Mouse (Mus musculus): ENCODE measurements around the gene Srcap.

Gene Srcap

GRCm38 (mm10) chr7:127583260-127583659, 71.5 kb downstream of the Srcap start:
- DNase-seq (ENCODE audit: low spot score): no peak

- DNase-seq (ENCODE audit: low spot score): no peak
These were observed 73.2 kb downstream of the Srcap start for GRCm38 (mm10) chr7:127585031-127585430.

GRCm38 (mm10) chr7:127586149-127586548, 74.4 kb downstream of the Srcap start:
- no peak for DNase-seq (ENCODE audit: low spot score)

- DNase-seq (ENCODE audit: low spot score): no peak
These were observed 75.4 kb downstream of the Srcap start for GRCm38 (mm10) chr7:127587196-127587595.

- peak; percentile 69 for DNase-seq (ENCODE audit: low spot score)
These were observed 76.5 kb downstream of the Srcap start, which contains the start of the genes Ccdc189 and Rnf40 for GRCm38 (mm10) chr7:127588011-127588871. Gene Ccdc189, minus strand, starts transcription at chr7:127588595. Gene Rnf40, plus strand, starts transcription at chr7:127588767.

GRCm38 (mm10) chr7:127588901-127589300, 77.1 kb downstream of the Srcap start:
- DNase-seq (ENCODE audit: low spot score): no peak

GRCm38 (mm10) chr7:127589637-127590036, 77.9 kb downstream of the Srcap start:
- DNase-seq (ENCODE audit: low spot score): no peak

GRCm38 (mm10) chr7:127591108-127591507, 79.3 kb downstream of the Srcap start:
- no peak for DNase-seq (ENCODE audit: low spot score)

- no peak for DNase-seq (ENCODE audit: low spot score)
These were observed 80.8 kb downstream of the Srcap start for GRCm38 (mm10) chr7:127592575-127592974.

- no peak for DNase-seq (ENCODE audit: low spot score)
These were observed 85.0 kb downstream of the Srcap start for GRCm38 (mm10) chr7:127596747-127597146.

GRCm38 (mm10) chr7:127600612-127601011, 88.8 kb downstream of the Srcap start:
- no peak for DNase-seq (ENCODE audit: low spot score)

GRCm38 (mm10) chr7:127601735-127602134, 90.0 kb downstream of the Srcap start:
- DNase-seq (ENCODE audit: low spot score): no peak

GRCm38 (mm10) chr7:127602903-127603302, 91.1 kb downstream of the Srcap start:
- no peak for DNase-seq (ENCODE audit: low spot score)

GRCm38 (mm10) chr7:127604256-127604655, 92.5 kb downstream of the Srcap start:
- DNase-seq (ENCODE audit: low spot score): no peak

GRCm38 (mm10) chr7:127607150-127607549, 95.4 kb downstream of the Srcap start:
- no peak for DNase-seq (ENCODE audit: low spot score)
